Mouse (Mus musculus) hindbrain, embryonic 12.5 days (tissue): ENCODE results near the gene Anks1b. TPM values are rescaled to one million over a fixed set of nuclear protein-coding genes. Genes with fewer than 3 reads are reported as not detected.
A peak's percentile ranks its signal among the peaks of the same experiment; 100 is the strongest.

Experiments used
- ATAC-seq: fragments of 200-750 bp; cut with Nextera tagmentation; 2 replicates; pipeline ENCODE4 v1.8.0; 2017; ENCODE audit warnings: moderate TSS enrichment; ENCODE audit not compliant: low FRiP score
- H3K27ac ChIP-seq: fragments of 300-500 bp; sonication (generic); 2 replicates; pipeline ENCODE4 v1.5.1; 2016; ENCODE audit warnings: mild to moderate bottlenecking
- H3K27me3 ChIP-seq: fragments of 300-500 bp; sonication (generic); 2 replicates; pipeline ENCODE4 v1.6.1; 2016; ENCODE audit warnings: mild to moderate bottlenecking
- H3K36me3 ChIP-seq: fragments of 300-500 bp; sonication (generic); 2 replicates; pipeline ENCODE4 v1.6.1; 2016; ENCODE audit warnings: mild to moderate bottlenecking
- H3K4me1 ChIP-seq: fragments of 300-500 bp; sonication (generic); 2 replicates; pipeline ENCODE4 v1.6.1; 2016
- H3K4me2 ChIP-seq: fragments of 300-500 bp; sonication (generic); replicated peaks from 2 replicates; pipeline ENCODE4 v1.6.1; 2016; ENCODE audit warnings: mild to moderate bottlenecking
- H3K4me3 ChIP-seq: fragments of 300-500 bp; sonication (generic); 2 replicates; pipeline ENCODE4 v1.5.1; 2016; ENCODE audit warnings: mild to moderate bottlenecking
- H3K9ac ChIP-seq: fragments of 300-500 bp; sonication (generic); 2 replicates; pipeline ENCODE4 v1.6.1; 2016; ENCODE audit warnings: mild to moderate bottlenecking, moderate library complexity
- H3K9me3 ChIP-seq: fragments of 300-500 bp; sonication (generic); replicated peaks from 2 replicates; pipeline ENCODE4 v1.6.1; 2016; ENCODE audit warnings: mild to moderate bottlenecking
- whole genome bisulfite sequencing: fragments of 180-500 bp; shearing (Covaris S2); methylation state at CpG from one replicate; pipeline ENCODE4 v1.1.7; 2016; 5-methylcytosine and 5-hydroxymethylcytosine counted together
- polyA plus RNA-seq: library from polyadenylated mRNA; unstranded; fragments of >200 nt; fragmentation: Nextera tagmentation; extraction: Ambion mirVana; gene quantifications from 2 replicates; pipeline ENCODE4 v1.2.1, GENCODE M21; 2016

Anks1b gene
- polyA plus RNA-seq, 1 experiment from 2014 or later = 26.1 TPM

- no peak overlapping the region for H3K4me3 ChIP-seq
- H3K4me1 ChIP-seq = no peaks in the 10 kb centered on the region
- no peak overlapping the region for H3K9ac ChIP-seq
- H3K4me2 ChIP-seq = no peak overlapping the region
- 89% methylated on average over 18 of the region's 18 CpGs for WGBS
- no peaks in the 10 kb centered on the region for H3K9me3 ChIP-seq
- no peak overlapping the region for H3K27ac ChIP-seq
- no peaks in the 10 kb centered on the region for H3K27me3 ChIP-seq
- no peak for ATAC-seq
- 0 out of 2 replicates have a peak, but pooled peaks cover 3% of the 10 kb centered on the region for H3K36me3 ChIP-seq
Measured at GRCm38 (mm10) chr10:90947608-90948373, 1074.5 kb downstream of the Anks1b start.

GRCm38 (mm10) chr10:90953103-90953709, 1079.9 kb downstream of the Anks1b start:
- H3K4me3 ChIP-seq = no peak overlapping the region
- no peaks in the 10 kb centered on the region for H3K36me3 ChIP-seq
- H3K9ac ChIP-seq = no peak overlapping the region
- ATAC-seq = no peak
- no peaks in the 10 kb centered on the region for H3K4me1 ChIP-seq
- H3K27me3 ChIP-seq = no peaks in the 10 kb centered on the region
- no peak overlapping the region for H3K27ac ChIP-seq
- WGBS = 89% methylated on average over 15 of the region's 15 CpGs
- no peaks in the 10 kb centered on the region for H3K9me3 ChIP-seq
- H3K4me2 ChIP-seq = no peak overlapping the region

- H3K9ac ChIP-seq = no peak overlapping the region
- 86% methylated on average over 6 of the region's 6 CpGs for WGBS
- no peak overlapping the region for H3K4me2 ChIP-seq
- H3K9me3 ChIP-seq = no peaks in the 10 kb centered on the region
- H3K4me1 ChIP-seq = no peaks in the 10 kb centered on the region
- ATAC-seq = no peak
- H3K4me3 ChIP-seq = no peak overlapping the region
- no peaks in the 10 kb centered on the region for H3K27me3 ChIP-seq
- H3K36me3 ChIP-seq = no peaks in the 10 kb centered on the region
- H3K27ac ChIP-seq = no peak overlapping the region
Measured at GRCm38 (mm10) chr10:90953821-90954220, 1080.5 kb downstream of the Anks1b start.

GRCm38 (mm10) chr10:90960374-90960773, 1087.1 kb downstream of the Anks1b start:
- 73% methylated on average over 7 of the region's 7 CpGs for WGBS
- no peak for ATAC-seq
- H3K27ac ChIP-seq = no peak overlapping the region
- no peak overlapping the region for H3K4me3 ChIP-seq
- no peaks in the 10 kb centered on the region for H3K9me3 ChIP-seq
- 0 out of 2 replicates have a peak, but pooled peaks cover 2% of the 10 kb centered on the region for H3K27me3 ChIP-seq
- H3K4me2 ChIP-seq = no peak overlapping the region
- H3K9ac ChIP-seq = no peak overlapping the region
- H3K36me3 ChIP-seq = no peaks in the 10 kb centered on the region
- H3K4me1 ChIP-seq = peaks cover 8% of the 10 kb centered on the region

GRCm38 (mm10) chr10:90964511-90964910, 1091.2 kb downstream of the Anks1b start:
- H3K9me3 ChIP-seq = no peaks in the 10 kb centered on the region
- no peak overlapping the region for H3K4me2 ChIP-seq
- WGBS = 21% methylated on average over 9 of the region's 9 CpGs
- H3K27me3 ChIP-seq = peaks cover 32% of the 10 kb centered on the region
- H3K9ac ChIP-seq = no peak overlapping the region; the same call in 1 of the 2 replicates
- H3K4me1 ChIP-seq = peaks cover 24% of the 10 kb centered on the region
- no peaks in the 10 kb centered on the region for H3K36me3 ChIP-seq
- no peak for ATAC-seq
- H3K27ac ChIP-seq = no peak overlapping the region
- H3K4me3 ChIP-seq = no peak overlapping the region

GRCm38 (mm10) chr10:90965671-90966315, 1092.5 kb downstream of the Anks1b start:
- no peak overlapping the region for H3K27ac ChIP-seq
- ATAC-seq = no peak
- peaks cover 40% of the 10 kb centered on the region for H3K27me3 ChIP-seq
- H3K4me2 ChIP-seq = no peak overlapping the region
- H3K9ac ChIP-seq = no peak overlapping the region
- no peaks in the 10 kb centered on the region for H3K9me3 ChIP-seq
- 44% methylated on average over 14 of the region's 14 CpGs for WGBS
- peaks cover 29% of the 10 kb centered on the region for H3K4me1 ChIP-seq
- H3K4me3 ChIP-seq = no peak overlapping the region
- no peaks in the 10 kb centered on the region for H3K36me3 ChIP-seq

- Histone ChIP-seq H3K36me3 (no peaks in the 10 kb centered on the region), H3K4me3 (no peak overlapping the region), H3K4me1 (peaks cover 29% of the 10 kb centered on the region), H3K9ac (no peak overlapping the region), H3K27ac (no peak overlapping the region), H3K4me2 (peak overlapping the region; percentile 21; the same call in 1 of the 2 replicates), H3K27me3 (peaks cover 40% of the 10 kb centered on the region), H3K9me3 (no peaks in the 10 kb centered on the region)
- no peak for ATAC-seq
- 20% methylated on average over 9 of the region's 9 CpGs for WGBS
Measured at GRCm38 (mm10) chr10:90966821-90967220, 1093.5 kb downstream of the Anks1b start.

- Histone ChIP-seq H3K4me1 (peaks cover 29% of the 10 kb centered on the region), H3K27me3 (peaks cover 40% of the 10 kb centered on the region), H3K27ac (no peak overlapping the region), H3K9ac (no peak overlapping the region), H3K36me3 (no peaks in the 10 kb centered on the region), H3K4me2 (no peak overlapping the region), H3K4me3 (no peak overlapping the region), H3K9me3 (no peaks in the 10 kb centered on the region)
- no peak for ATAC-seq
- 88% methylated on average over 10 of the region's 10 CpGs for WGBS
Measured at GRCm38 (mm10) chr10:90968247-90968646, 1094.9 kb downstream of the Anks1b start.

GRCm38 (mm10) chr10:90969355-90970174, 1096.3 kb downstream of the Anks1b start:
- peak overlapping the region; percentile 93 for H3K4me2 ChIP-seq
- H3K9me3 ChIP-seq = no peaks in the 10 kb centered on the region
- peaks cover 40% of the 10 kb centered on the region for H3K27me3 ChIP-seq
- no peak overlapping the region for H3K27ac ChIP-seq
- no peaks in the 10 kb centered on the region for H3K36me3 ChIP-seq
- peak overlapping the region; percentile 59 for H3K9ac ChIP-seq
- WGBS = 3% methylated on average over 72 of the region's 72 CpGs
- H3K4me3 ChIP-seq = peak overlapping the region; percentile 41
- H3K4me1 ChIP-seq = peaks cover 28% of the 10 kb centered on the region
- peak; percentile 49 for ATAC-seq

- peaks cover 38% of the 10 kb centered on the region for H3K27me3 ChIP-seq
- no peak overlapping the region for H3K9ac ChIP-seq
- ATAC-seq = no peak
- WGBS = 33% methylated on average over 4 of the region's 4 CpGs
- H3K36me3 ChIP-seq = no peaks in the 10 kb centered on the region
- no peak overlapping the region for H3K27ac ChIP-seq
- H3K4me2 ChIP-seq = no peak overlapping the region
- H3K4me3 ChIP-seq = no peak overlapping the region
- H3K9me3 ChIP-seq = no peaks in the 10 kb centered on the region
- H3K4me1 ChIP-seq = peaks cover 23% of the 10 kb centered on the region
Measured at GRCm38 (mm10) chr10:90970560-90970959, 1097.3 kb downstream of the Anks1b start.

GRCm38 (mm10) chr10:90974084-90974483, 1100.8 kb downstream of the Anks1b start:
- H3K9ac ChIP-seq = no peak overlapping the region
- H3K4me3 ChIP-seq = no peak overlapping the region
- H3K4me2 ChIP-seq = no peak overlapping the region
- H3K27ac ChIP-seq = no peak overlapping the region
- H3K36me3 ChIP-seq = no peaks in the 10 kb centered on the region
- no peaks in the 10 kb centered on the region for H3K9me3 ChIP-seq
- WGBS = 64% methylated on average over 2 of the region's 2 CpGs
- ATAC-seq = no peak
- H3K27me3 ChIP-seq = peaks cover 12% of the 10 kb centered on the region
- H3K4me1 ChIP-seq = peaks cover 12% of the 10 kb centered on the region

- Histone ChIP-seq H3K9ac (no peak overlapping the region), H3K4me1 (peaks cover 9% of the 10 kb centered on the region), H3K4me3 (no peak overlapping the region), H3K4me2 (no peak overlapping the region), H3K27me3 (peaks cover 8% of the 10 kb centered on the region), H3K9me3 (no peaks in the 10 kb centered on the region), H3K27ac (no peak overlapping the region), H3K36me3 (no peaks in the 10 kb centered on the region)
- ATAC-seq = no peak
- WGBS = 87% methylated on average over 6 of the region's 6 CpGs
Measured at GRCm38 (mm10) chr10:90974491-90974890, 1101.2 kb downstream of the Anks1b start.
